Mouse (Mus musculus): ENCODE measurements around the gene Bcl2.

Bcl2 gene

DNA sequence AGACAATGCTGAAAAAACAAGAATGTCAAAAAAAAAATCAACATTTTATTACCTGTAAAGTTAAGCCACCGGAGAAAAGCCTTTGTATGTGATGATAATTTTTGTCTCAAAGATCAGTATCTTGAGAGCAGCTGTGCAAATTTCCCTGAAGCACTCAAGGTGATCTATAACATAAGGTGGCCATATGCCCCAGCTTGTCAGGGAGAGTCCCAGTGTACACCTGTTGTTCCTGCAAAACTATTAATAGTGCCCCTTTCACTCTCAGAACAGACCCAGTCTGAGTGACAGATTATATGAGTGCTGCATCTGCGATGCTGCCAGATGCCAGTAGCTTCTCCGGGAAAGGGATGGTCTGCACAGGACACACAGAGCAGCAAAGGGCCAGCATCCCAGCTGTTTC is 95.3 kb downstream of the Bcl2 start:
- no peak for DNase-seq

DNA sequence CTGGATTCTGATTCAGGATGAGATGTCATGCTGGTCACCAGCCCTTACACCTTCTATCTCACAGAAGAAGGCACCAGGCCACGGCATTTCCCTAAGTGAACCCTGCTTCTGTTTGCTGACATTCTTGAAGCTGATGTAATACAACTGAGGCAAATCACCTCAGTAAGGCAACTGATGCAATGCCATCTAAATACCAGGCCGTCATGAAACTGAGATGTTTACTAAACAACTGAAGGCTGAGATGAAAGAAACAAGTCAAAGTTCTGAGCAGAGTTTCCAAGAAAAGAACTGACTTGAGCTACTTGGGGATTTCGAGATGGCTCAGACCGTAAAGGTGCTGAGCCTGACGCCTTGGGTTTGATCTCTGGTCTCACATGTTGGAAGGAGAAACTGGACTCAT is 97.1 kb downstream of the Bcl2 start:
- DNase-seq = no peak

DNA sequence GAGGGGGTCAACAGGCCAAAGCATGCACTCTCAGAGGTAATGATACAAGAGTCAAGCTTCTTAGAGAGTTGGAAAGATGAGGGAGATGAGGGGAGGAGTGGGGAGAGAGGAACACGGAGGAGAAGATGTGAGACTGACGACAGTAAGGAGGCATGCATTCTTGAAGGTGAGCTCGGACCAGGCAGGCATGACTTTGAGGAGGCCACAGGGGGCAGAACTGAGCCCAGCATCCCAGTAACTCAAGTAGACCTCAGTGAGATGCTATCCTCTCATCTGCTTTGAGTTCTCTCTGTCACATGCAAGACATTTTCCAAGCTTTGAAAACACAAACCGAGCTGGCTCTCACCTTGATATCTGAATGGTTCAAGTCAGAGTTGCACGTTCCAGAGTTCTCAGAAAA is 100.7 kb downstream of the Bcl2 start:
- no peak for DNase-seq

DNA sequence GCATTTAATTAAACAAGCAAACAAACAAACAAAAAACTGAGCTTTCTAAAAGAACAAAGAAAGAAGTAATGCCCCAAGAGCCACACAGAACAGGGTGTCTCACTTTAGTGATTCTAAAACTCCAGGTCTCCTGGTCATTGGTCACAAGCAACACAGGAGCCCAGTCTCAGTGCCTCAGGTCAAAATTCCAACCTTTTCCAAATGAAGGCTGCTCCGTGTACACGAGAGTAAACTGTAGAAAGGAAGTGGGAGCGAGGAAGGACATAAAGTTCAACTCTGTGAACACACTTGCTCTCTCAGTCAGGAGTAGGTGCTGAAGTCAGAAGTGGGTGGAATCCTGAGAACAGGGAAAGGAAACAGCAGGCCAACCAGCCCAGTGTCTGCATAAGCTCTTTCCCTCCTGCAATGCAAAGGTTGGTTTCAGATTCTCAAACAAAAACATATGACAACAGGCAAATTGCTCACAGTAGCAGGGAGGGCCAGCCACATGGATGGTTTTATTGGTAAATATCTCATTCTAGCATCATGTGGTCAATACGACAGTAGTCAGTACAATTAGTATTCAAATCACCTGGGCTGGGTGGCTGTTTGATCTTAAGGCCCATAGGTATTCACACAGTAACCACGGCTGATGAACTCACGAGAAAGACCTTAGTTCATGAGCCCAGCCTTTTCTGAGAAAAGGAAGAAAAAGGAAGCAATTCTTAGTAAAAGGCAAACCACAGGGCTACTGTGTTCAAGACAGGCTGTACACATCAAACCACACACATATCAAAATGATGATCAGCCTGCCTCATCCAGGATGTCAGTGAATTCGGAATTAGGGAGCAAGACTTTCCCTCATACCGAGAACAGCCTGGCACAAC is 101.7 kb downstream of the Bcl2 start:
- no peak for DNase-seq

DNA sequence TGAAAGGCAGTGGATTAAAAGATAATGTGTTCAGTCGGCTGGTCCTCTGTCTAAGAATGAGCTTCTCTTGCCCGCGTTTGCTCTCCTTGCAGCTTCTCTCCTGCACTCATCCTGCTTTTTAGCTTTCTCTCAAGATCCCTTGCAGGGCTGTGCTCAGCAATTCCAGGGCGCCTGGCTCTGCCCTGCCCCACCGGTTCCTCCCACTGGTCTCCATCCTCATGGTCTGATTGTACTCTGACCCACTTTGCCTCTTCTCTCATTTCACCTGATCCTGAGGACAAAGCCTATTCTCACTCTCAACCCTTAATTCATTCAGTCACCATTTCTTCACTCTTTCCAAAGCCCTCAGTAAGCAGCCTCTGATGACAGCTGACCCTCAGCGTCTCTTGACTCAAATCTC is 102.8 kb downstream of the Bcl2 start:
- no peak for DNase-seq

DNA sequence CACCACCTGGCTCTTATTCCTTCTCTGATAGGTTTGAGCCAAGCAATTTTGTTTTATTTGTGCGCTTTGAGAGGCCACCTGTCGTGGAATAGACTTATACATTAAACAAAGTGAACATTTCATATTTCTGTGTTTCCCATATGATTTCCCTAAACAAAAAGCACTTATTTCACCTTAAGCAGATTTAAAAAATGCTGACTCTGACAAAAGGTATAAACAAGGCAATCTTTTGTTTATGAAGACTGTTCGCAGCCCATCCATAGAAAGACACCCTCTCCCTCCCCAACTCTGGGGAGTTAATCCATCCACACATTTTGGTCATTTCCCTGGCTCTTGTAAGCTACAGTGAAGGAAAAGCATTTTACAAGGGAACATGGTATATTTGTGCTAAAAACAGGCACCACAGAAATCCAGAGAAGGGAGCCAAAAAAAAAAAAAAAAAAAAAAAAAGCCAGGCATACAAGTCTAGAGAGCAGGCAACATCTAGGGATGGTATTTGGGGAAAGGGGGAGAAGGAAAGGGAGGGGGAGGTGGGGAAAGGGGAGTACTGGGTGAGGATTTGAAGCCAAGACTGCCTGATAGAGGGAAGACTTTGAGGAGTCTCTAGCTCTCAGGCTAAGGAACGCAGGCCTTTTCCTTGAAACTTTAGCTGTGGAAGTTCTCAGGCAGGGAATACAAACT is 105.8 kb downstream of the Bcl2 start:
- DNase-seq = no peak

DNA sequence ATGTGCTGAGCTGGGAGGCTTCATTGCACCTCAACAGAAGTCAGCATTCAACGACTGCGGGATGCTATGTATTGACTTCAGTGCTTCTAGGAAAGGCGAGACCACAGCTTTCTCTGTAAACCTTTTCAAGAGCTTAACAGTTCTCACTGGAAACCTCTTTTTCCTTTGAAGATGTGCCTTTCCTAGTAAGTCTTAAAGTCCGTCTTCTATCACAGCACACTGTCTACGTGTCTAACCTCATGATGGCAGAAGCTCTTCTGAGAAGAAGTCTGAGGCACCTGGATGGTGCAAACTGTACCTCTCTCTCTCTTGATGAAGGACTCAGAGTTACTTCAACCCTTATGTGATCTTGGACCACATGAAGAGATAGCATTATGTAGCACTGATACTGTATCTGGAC is 107.1 kb downstream of the Bcl2 start:
- DNase-seq = no peak

DNA sequence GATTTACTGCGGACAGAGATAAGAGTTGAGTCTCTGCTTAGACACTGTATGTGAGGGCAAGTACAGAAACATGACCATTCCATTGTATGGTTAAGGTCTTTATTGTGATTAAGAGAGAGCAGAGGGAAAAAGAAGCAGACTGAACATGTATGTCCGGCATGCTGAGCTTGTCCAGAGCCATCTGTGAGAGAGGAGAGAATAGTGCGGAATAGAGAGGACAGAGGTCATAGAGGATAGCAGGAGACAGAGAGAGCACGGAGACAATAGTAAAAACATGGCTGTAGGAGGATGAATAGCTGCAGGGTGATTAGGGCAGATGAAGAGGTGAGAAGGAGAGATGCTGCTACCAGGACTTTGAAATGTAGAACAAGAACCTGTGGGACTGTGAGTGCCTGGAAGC is 110.7 kb downstream of the Bcl2 start:
- no peak for DNase-seq

DNA sequence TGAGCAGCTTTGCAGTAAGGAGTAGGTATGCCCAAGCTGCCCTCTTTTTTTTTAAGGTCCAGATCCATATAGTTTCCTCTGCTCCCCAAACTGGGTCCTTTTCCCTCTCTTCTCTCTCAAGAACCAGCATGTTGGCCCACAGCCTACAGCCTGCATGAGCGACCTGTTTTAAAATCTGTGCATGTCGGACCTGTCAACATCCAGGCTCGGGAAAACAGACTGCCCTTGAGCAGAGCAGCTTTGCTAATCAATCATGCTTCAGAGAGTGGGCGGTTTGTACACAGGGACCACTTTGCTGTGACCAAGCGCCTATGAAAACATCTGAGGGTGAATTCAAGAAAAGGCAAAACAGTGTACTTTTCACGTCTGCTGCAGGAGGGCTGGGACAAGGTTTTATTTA is 111.1 kb downstream of the Bcl2 start:
- DNase-seq = peak; percentile 37

DNA sequence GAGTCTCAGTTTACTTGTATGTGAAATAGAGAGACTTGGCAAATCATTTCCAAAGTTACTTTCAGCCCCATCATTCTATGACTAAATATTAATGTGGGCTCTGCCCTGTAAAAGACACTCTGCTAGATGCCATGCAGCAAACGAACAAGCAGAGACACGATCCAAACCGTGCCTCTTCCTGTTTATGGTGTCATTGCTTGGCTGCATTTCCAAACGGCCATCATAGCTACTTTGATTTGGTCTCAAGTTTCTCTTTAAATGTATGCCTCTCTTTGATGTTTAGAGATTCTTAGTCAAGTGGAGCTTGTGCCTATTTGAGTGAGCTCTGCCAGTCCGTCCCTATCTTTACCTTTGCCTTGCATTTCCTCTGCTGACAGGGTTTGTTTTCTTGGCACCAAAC is 111.5 kb downstream of the Bcl2 start:
- no peak for DNase-seq

DNA sequence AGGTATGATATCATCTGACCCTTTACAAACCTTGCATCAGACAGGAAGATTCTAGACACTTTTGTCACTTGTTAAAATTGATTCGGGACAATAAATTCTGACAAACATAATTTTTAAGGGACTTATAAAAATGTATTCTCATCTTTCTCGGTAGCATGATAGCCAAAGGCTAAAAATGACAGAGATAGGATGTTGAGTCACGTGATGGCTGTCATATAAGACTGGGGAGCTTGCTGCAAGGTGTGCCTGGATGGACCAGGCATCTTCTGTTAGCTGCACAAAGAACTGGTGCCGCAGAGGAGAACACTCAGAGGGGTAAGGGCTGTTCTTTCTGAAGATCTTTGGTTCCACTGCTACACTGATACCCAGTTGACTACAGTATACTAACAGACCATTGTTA is 112.8 kb downstream of the Bcl2 start:
- DNase-seq = no peak

DNA sequence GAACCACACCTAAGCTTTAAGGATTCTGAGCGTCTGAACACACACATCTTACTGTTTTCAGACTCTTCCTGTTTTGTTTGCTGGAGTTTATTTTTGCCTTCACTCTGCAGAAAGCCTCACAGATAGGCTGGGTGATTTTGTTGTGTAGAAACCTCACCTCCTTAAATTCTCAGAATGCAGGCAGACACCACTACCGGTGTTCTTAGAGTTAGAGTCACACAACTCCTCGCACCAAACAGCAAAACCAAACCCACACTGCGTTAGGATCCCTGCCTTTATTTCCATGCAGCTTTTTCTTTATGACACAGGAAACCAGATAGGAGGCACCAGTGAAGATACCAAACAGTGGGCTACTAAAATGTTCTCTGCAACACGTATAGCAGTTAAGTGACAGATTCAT is 113.2 kb downstream of the Bcl2 start:
- no peak for DNase-seq

DNA sequence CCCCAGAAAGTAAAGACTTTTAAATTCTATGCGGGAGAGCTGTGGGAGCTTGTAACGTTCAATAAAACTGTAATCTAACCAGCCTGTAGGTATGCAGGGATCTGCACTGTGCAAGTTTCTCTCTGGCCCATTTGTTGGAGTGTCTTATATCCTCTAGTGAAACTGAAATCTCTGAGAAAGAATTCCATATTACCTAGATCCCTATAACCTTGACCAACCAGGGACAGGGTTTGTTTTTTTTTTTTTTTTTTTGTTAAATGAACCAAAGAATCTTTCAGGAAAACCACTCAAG is 115.8 kb downstream of the Bcl2 start:
- DNase-seq = no peak

DNA sequence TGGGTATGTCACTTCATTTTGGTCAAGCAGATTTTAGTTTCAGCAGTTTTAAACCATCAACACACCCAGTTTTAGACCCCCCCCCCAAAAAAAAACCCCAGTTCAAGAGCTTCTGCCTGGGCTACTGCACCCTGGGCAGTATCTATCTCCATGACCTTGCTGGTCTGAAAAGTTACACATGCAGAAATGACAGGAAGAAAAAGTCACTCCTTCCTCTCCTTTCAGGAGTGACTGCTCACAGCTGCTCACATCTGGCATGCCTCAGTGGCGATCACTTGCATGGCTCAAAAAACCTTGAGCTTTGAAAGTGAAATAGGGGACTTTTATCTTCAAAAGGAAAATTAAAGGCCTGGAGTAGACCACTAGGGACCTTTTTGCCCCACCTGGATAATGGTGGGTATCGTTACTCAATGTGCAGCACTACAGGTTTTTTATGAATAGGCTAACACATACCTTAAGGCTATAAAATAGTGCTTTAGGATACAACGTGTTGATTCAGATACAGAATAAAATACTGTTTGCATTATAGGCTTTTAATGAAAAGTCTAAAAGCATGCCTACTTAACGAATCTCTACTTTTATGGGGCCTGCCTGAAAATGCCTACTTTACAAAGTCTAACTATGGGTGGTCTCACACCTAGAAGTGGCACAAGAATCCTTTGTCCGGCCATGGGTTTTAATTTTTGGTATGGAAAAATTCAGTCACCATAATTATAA is 116.3 kb downstream of the Bcl2 start:
- DNase-seq = no peak

DNA sequence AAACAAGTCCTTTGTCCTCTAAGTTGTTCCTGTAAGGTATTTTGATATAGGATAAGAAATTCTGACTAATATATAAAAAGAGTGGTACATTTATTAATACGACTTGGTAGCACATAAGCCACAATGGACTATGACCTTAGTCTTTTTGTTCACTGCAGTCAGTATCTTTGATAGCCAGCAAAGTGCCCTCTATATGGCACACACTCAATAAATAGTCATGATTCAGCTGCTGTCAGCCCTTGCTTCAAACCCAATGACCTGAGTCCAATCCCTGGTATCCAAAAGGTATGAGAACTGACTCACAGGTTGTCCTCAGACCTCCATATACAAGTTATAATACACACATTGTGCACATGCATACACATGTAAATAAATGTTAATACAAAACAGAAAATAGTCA is 117.7 kb downstream of the Bcl2 start:
- no peak for DNase-seq

DNA sequence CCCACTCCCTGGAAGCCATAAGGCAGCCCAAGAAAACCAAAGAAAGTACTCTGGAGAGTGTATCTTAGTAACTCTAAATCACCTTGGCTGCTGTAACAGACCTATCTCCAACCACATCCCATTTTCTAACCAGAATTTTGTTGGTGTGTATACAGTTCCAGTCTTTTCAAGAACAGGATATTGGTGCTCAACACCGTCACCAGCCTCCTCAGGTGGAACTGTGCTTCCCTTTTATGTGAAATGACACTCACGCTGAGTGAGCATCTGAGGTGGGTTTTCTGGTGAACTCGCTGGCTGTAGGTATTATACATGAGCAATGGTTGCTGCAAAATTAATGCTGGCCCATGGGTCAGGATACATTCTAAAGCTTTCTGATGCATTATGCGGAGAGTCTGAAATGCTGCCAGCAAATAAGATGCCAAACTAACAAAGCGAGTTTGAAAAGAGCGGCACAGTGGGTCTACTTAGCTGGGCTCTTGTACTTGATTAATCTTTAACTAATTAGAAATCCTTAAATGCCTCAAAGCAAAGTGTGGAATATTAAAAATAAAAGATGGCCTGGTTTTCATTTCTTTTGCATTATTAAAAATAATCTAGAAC is 118.7 kb downstream of the Bcl2 start:
- no peak for DNase-seq

DNA sequence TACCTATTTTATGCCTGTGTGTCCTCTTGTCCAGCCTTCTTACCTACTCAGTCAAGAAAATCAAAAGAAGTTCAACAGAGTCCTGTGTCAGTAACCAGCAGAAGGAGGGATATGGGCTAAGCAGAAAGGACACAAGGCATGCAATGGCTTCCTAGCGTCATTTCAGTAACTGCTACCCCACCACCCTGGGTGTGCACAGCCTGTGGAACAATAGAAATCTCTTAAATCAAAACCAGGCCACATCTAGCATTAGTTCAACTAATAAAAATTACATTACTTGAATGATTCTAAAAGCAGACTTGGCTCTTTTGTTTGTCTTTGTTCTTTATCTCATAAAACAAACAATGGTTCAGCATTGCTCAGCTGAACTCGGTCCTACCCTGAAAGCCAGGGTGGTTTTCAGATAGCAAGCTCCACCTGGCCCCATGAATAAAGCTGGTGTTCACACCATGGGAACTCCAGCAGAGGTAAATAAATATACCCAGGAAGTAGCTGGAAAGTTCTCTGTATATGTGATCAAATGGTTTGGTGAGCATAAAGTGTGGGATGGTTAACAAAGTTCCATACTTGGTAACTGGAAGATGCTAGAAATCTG is 122.8 kb downstream of the Bcl2 start:
- no peak for DNase-seq

DNA sequence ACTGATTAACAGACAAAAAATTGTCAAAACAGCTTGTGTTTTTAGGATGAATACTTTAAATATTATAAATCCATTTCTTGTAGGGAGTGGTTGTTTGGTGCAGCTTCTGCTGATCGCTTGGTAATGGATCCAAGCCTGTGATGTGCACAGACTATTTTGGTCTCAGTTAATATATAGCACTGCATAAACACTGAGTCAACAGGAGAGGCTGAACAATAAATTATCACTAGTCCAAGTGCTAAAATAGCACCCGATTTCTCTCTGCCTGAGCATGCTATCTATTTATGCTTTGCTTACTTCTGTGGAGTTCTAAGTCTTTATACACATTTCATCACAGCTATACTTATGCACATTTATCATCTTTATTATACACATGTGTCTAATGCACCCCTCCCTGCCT is 124.9 kb downstream of the Bcl2 start:
- no peak for DNase-seq

DNA sequence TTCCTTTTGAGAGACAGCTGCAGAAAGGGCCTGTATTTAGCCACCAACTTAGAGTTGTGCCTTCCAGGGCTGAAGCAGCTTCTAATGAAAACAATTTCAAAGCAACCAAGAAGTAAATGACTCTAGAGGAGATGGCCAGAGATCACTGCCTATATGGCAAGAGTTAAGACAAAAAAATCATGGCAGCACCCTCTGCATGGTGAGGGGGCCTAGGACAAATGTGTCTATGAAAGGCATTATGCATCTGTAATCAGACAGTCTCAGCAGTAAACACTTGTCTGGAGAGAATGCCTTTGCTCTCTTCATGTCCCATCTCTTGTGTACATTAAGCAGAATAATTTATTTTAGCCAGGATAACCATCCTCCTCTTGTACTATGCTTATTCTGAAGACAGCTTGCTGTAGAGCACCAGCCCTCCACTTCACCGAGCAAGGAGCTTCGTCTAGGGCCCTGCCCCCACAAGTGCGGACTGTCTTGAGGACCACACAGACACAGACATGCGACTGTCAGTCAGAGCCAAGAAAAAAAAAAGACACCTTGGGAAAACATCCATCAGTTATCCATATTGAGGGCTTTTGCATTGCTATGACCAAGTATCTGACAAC is 126.1 kb downstream of the Bcl2 start:
- no peak for DNase-seq

DNA sequence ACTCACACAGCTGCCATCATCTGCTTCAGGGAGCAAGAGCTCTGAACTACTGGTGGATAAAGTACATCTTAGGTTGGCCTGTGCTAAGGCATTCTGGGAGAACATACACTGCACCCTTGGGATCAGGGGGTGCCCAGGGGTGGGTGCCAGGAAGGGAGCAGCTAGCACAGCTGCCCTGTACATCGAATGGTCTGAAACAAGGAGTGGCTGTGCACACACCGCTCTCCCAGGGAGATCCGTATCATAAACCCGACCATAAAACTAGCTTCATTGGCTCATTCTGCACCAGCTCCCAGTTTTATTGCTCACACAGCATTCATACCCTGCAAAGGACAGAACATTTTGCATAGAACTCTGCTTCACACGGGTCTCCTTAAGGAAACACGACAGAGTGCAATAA is 127.3 kb downstream of the Bcl2 start:
- DNase-seq = no peak

DNA sequence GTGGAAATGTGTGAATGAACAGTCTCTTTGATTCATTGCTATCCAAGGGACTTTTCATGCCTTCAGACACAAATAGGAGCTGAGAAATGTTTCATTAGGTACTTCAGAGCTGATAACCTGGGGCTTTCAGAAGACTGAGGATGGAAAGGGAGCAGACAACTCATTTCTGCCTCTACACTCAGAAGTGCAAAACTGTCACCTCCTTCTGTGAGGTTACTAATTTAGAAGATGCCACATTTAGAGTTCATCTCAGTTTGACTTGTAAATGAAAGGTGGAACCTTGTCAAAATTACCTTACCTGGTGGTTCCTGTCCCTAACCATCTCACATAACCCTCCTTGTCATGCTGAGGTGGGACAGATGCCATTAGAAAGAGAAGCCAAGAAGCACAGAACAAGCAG is 128.7 kb downstream of the Bcl2 start:
- DNase-seq = no peak

DNA sequence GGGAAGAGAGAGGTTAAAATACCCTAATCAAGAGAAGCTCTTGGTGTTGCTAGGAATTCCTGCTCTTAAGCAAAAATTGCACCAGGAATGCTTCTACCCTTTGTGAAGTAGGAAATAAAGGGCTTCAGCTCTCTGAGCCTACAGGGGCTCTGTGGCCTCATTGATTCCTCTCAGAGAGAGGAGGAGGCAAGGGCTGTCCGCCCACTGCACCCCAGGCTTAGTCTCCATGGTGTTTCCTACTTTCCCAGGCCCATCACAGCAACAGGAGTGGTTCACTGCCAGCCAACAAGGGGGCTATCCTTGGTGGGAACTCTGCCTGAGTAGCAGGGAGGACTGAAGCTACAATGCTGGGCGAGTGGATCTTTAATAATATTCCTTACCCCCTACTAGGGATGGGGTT is 129.2 kb downstream of the Bcl2 start:
- no peak for DNase-seq

DNA sequence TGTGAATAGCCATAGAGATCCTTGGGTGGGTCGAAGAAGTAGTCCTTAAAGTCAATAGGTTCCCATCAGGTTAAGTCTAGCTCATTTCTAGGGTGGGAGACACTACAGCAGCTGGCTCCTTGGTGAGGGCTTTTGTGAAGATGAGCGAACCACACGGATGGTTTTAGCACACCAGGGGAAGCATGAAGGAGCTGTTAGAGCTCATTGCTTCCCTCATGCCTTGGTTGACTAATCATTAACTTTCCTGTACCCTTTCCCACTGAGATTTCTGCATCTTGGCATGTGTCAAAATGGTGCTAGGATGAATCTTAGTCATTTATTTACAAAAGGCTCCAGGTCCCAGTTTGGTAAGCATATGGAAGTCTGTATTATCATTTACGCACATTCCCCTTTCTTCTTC is 129.8 kb downstream of the Bcl2 start:
- DNase-seq = no peak

All from retina, postnatal 1 day (tissue).